Mouse (Mus musculus) cerebellum, adult 11-12 months (tissue): ENCODE measurements around the gene Sspo.
A peak's percentile ranks its signal among the peaks of the same experiment; 100 is the strongest.

ENCODE experiments used
- DNase-seq: peaks from one replicate; pipeline ENCODE4 v3.0.0; 2022

Sspo gene

GRCm38 (mm10) chr6:48542631-48543030 lies 94.6 kb downstream of the Sspo start:
- DNase-seq = no peak

GRCm38 (mm10) chr6:48545251-48545650 lies 97.2 kb downstream of the Sspo start:
- DNase-seq = no peak

- peak; percentile 8 for DNase-seq
Measured at GRCm38 (mm10) chr6:48546271-48546670, 98.2 kb downstream of the Sspo start.

GRCm38 (mm10) chr6:48546858-48547257 lies 98.8 kb downstream of the Sspo start:
- DNase-seq = no peak

- DNase-seq = no peak
Measured at GRCm38 (mm10) chr6:48548314-48548713, 100.3 kb downstream of the Sspo start.
